Mouse (Mus musculus) kidney, postnatal 14 days (tissue): ENCODE measurements around the gene Mageb18.
"Not testable (repeated sequence)": the region's sequence is repeated elsewhere in the genome, so short reads cannot be mapped to it uniquely, and the experiment has no call there.

Source experiments
- DNase-seq: peaks from one replicate; pipeline ENCODE4 v3.0.0; 2022; ENCODE audit warnings: mixed read lengths

The Mageb18 gene

GRCm38 (mm10) chrX:92599472-92599871 is at the start of gene Mageb18:
Gene Mageb18, minus strand, starts transcription at chrX:92599572.
- no peak for DNase-seq

- no peak for DNase-seq
Observed at GRCm38 (mm10) chrX:92612788-92613187, 13.4 kb upstream of the Mageb18 start.

GRCm38 (mm10) chrX:92610466-92610865 is 11.1 kb upstream of the Mageb18 start:
- DNase-seq: no peak

DNA sequence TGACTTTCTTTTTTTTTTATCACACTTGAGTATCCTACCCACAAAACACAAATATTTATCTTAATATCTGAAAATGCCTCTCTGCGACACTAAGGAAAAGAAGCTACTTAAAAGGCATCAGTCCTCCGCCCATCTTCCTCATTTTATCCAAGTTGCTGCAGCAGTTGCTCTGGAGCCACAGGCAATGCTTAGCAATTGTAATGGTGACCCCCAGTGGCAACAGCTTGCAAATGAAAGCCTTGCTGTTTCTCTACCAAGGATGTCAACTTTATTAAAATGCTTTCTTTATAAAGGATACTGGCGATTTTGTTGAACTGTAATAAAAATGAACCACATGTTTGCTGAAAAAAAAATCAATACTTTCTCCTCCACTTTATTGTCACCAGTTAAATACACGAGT is 2.0 kb downstream of the Mageb18 start:
- no peak for DNase-seq

- no peak for DNase-seq
Observed at GRCm38 (mm10) chrX:92527826-92528225, 71.5 kb downstream of the Mageb18 start.

DNA sequence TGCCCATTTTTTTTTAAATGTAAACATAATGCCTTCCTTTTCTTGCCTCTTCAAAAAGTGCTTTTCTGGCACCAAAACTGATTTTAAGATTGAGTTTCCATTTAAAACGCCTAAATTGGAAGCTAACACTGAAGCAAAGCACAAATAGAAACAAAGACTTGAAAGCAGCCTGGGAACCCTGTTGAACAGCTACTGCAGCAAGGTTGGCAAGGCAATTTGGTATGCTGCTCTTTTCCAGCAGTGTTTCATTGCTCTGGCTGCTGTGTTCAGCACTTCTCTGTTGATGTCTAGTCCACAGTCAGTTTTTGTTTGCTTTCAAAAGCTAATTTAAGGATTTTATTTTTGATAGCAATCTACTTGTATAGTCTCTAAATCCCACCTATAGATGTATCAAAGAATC is 101.1 kb downstream of the Mageb18 start:
- DNase-seq: no peak

DNA sequence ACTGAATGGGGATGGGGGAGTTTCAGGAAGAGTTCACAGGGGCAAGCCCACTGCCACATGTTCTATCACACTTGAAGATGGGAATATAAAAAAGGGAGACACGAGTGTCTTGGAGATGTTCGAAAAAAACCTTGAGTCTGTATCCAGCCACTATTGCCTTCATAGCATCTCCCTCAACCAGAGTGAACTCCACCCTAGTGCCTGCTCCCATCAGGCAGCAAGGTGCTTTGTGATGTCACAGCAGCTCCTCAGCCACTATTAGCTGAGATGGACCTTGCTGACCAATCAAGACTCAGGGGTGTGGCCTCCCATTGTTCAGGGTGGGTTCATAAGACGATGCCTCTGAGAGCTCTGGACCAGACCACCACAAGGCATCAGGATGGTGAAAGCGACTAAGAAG is 109.7 kb downstream of the Mageb18 start, which contains the start of gene Gm5941:
Gm5941 (plus strand) TSS at position 301 of the 400 bp plus-strand sequence.
- not testable (repeated sequence) for DNase-seq

GRCm38 (mm10) chrX:92464773-92465172 is 134.6 kb downstream of the Mageb18 start:
- no peak for DNase-seq

GRCm38 (mm10) chrX:92460496-92460895 is 138.9 kb downstream of the Mageb18 start:
- DNase-seq: no peak

DNA sequence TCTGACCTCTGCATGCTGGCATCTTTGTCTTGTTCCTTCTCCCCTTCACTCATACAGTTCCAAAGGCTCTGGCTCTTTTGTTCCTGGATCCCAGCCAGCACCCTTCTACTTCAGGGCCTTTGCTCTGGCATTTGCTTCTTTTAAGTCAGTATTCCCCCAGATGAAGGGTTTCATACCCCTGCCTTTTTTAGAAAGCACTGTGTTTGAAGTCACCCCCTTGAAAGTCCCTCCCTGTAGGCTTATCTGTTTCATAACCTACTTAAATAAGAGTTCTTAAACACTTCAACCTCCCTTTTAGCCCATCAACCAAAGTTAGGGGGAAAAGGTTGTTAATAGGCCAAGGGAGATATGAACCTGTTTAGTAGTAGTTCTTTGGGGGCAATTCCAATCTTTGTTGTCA is 212.0 kb downstream of the Mageb18 start:
- no peak for DNase-seq

DNA sequence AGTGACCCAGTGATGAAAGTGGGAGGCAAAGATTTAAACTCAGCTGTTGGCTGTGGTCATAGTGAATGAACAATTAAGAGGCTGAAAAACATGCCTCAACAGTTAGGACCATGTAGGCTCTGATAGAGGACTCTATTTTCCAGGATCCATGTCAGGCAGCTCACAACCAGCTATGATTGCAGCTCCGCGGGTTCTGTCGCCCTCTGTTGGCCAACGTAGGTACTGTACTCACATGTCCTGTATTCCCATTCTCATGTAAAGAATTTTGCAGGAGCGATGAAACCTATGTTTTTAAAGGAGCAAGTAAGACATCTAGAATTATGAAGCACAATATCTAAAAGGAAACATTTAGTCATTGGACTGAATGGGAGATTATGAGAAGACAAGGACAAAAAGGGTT is 256.4 kb downstream of the Mageb18 start:
- peak; percentile 16 for DNase-seq

- no peak for DNase-seq
Observed at GRCm38 (mm10) chrX:92340906-92341305, 258.5 kb downstream of the Mageb18 start.

GRCm38 (mm10) chrX:92339551-92339950 is 259.8 kb downstream of the Mageb18 start:
- no peak for DNase-seq

- DNase-seq: no peak
Observed at GRCm38 (mm10) chrX:92333459-92333858, 265.9 kb downstream of the Mageb18 start.

GRCm38 (mm10) chrX:92323599-92323998 is 275.8 kb downstream of the Mageb18 start:
- no peak for DNase-seq

GRCm38 (mm10) chrX:92280619-92281018 is 318.8 kb downstream of the Mageb18 start:
- DNase-seq: no peak
